Mouse (Mus musculus) neural tube, embryonic 14.5 days (tissue): Measurements from ENCODE around the gene Vps4a. TPM values are rescaled to one million over a fixed set of nuclear protein-coding genes. Genes with fewer than 3 reads are reported as not detected.

ENCODE experiments used
- ATAC-seq: fragments of 200-750 bp; cut with Nextera tagmentation; 2 replicates; pipeline ENCODE4 v1.8.0; 2017; ENCODE audit warnings: low read depth, mild to moderate bottlenecking, moderate TSS enrichment, moderate library complexity
- H3K27ac ChIP-seq: fragments of 300-500 bp; sonication (generic); 2 replicates; pipeline ENCODE4 v1.5.1; 2014; ENCODE audit warnings: low read depth, mild to moderate bottlenecking, control low read depth, low read length, moderate library complexity, mixed read lengths
- H3K27me3 ChIP-seq: fragments of 300-500 bp; sonication (generic); 2 replicates; pipeline ENCODE4 v1.6.1; 2014; ENCODE audit warnings: low read length; ENCODE audit not compliant: control insufficient read depth, insufficient read depth
- H3K36me3 ChIP-seq: fragments of 300-500 bp; sonication (generic); 2 replicates; pipeline ENCODE4 v1.6.1; 2014; ENCODE audit warnings: low read length, mixed read lengths; ENCODE audit not compliant: control insufficient read depth, insufficient read depth
- H3K4me1 ChIP-seq: fragments of 300-500 bp; sonication (generic); 2 replicates; pipeline ENCODE4 v1.6.1; 2014; ENCODE audit warnings: low read length; ENCODE audit not compliant: control insufficient read depth, insufficient read depth
- H3K4me2 ChIP-seq: fragments of 300-500 bp; sonication (generic); 2 replicates; pipeline ENCODE4 v1.6.1; 2014; ENCODE audit warnings: mild to moderate bottlenecking, low read depth, low read length, control low read depth
- H3K4me3 ChIP-seq: fragments of 300-500 bp; sonication (generic); 2 replicates; pipeline ENCODE4 v1.5.1; 2014; ENCODE audit warnings: low read depth, low read length, control low read depth, mixed read lengths
- H3K9ac ChIP-seq: fragments of 300-500 bp; sonication (generic); replicated peaks from 2 replicates; pipeline ENCODE4 v1.6.1; 2014; ENCODE audit warnings: low read depth, mild to moderate bottlenecking, control low read depth, low read length, mixed read lengths
- H3K9me3 ChIP-seq: fragments of 300-500 bp; sonication (generic); 2 replicates; pipeline ENCODE4 v1.6.1; 2016; ENCODE audit warnings: low read length; ENCODE audit not compliant: control insufficient read depth
- WGBS: fragments of 180-500 bp; shearing (Covaris S2); extraction: QIAGEN DNeasy Blood & Tissue Kit; methylation state at CpG from one replicate; pipeline ENCODE4 v1.1.7; 2014; 5-methylcytosine and 5-hydroxymethylcytosine counted together
- polyA plus RNA-seq: library from polyadenylated mRNA; unstranded; fragments of >200 nt; fragmentation: Nextera tagmentation; extraction: Ambion mirVana; gene quantifications from 2 replicates; pipeline ENCODE4 v1.2.1, GENCODE M21; 2014

Vps4a gene
- polyA plus RNA-seq, 1 experiment from 2014 or later: 155 TPM

DNA sequence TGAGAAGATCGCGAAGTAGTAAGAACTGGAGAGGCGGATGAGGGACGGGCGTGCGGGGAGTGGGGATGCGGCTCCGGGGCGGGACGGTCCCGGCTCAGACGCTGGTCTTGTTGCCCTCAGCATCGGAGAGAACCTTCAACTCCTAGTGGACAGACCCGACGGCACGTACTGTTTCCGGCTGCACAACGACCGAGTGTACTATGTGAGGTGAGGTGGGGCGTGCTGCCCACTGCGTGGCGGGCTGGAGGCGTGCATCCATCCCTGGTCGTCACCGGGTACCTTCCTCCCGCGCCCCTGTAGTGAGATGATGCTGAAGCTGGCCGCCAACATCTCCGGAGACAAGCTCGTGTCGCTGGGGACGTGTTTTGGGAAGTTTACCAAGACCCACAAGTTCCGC, 25.9 kb downstream of the Vps4a start:
- H3K27me3 ChIP-seq: 0 out of 2 replicates have a peak, but pooled peaks cover 3% of the 10 kb centered on the region
- peaks cover 15% of the 10 kb centered on the region for H3K4me1 ChIP-seq
- H3K9ac ChIP-seq: peak overlapping the region; percentile 62
- no peaks in the 10 kb centered on the region for H3K9me3 ChIP-seq
- WGBS: 1% methylated on average over 33 of the region's 33 CpGs
- H3K36me3 ChIP-seq: peaks cover 25% of the 10 kb centered on the region
- peak; percentile 76 for ATAC-seq
- peak overlapping the region; percentile 98 for H3K4me2 ChIP-seq
- H3K4me3 ChIP-seq: peak overlapping the region; percentile 97
- no peak overlapping the region for H3K27ac ChIP-seq

DNA sequence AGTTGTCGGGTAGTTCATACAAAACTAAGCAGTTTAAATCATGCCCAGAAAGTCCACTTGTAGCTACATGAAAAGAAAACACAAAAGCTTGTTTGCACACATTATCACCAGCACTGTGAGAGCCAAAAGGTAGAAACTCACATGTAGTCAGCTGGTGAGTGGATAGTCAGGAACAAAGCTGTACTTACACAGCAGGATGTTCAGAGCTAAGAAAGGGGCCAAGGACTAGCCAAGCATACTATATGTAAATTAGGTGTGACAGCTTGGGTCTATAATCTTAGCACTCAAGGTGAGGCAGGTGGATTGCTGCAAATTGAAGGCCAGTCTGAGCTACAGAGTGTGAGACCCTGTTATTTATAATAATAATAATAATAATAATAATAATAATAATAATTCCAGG, 31.6 kb downstream of the Vps4a start:
- ATAC-seq: no peak
- H3K27me3 ChIP-seq: no peaks in the 10 kb centered on the region
- 95% methylated on average over 1 of the region's 1 CpGs for WGBS
- no peak overlapping the region for H3K4me3 ChIP-seq
- no peak overlapping the region for H3K27ac ChIP-seq
- peaks cover 5% of the 10 kb centered on the region for H3K4me1 ChIP-seq
- no peak overlapping the region for H3K4me2 ChIP-seq
- H3K9ac ChIP-seq: no peak overlapping the region
- peaks cover 15% of the 10 kb centered on the region for H3K36me3 ChIP-seq
- no peaks in the 10 kb centered on the region for H3K9me3 ChIP-seq

DNA sequence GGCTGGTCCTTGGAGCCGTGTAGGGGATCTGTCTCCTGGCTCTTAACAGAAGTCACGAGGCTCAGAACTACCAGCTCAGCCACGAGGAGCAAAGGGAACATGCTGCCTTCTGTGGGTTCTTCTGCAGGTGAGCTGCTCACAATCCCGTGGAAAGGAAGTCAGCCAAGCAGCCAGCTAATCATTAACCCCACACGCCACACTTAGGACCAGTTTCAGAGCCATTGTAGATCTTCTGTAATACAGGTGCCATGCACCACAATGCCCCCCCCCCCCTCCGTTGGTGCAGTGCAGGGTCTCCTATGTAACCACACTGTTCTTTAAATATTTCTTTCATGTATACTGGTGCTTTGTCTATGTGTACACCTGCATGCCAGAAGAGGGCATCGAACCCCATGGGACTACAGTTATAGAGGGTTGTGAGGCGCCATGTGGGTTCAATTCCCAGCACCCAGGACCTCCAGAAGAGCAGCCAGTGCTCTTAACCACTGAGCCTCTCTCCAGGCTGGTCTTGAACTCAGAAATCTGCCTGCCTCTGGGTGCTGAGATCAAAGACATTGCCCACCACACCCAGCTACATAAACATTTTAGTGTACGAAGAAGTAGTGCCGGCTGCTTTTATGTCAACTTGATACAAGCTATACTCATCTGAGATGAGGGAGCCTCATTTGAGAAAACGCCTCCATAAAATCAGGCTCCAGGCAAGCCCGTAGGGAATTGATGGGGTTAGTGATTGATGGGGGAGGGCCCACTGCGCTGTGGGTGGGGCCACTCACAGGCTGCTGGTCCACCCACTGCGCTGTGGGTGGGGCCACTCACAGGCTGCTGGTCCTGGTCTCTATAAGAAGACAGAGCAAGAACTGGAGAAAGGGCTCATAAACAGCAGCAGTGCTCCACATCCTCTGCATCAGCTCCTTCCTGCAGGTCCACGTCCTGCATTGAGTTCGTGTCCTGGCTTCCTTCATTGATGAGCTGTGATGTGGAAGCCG, 34.8 kb downstream of the Vps4a start, which contains the start of gene Tmed6:
Tmed6 (minus strand) TSS at position 134 of the 986 bp plus-strand sequence.
- Histone ChIP-seq H3K27ac (no peak within 1 kb of the TSS), H3K4me2 (no peak within 1 kb of the TSS), H3K9ac (no peak within 1 kb of the TSS), H3K36me3 (0 out of 2 replicates have a peak, but pooled peaks cover 6% of the 10 kb centered on the region), H3K4me1 (no peaks in the 10 kb centered on the region), H3K4me3 (no peak within 1 kb of the TSS), H3K9me3 (no peaks in the 10 kb centered on the region), H3K27me3 (no peaks in the 10 kb centered on the region)
- ATAC-seq: no peak
- WGBS: 61% methylated on average over 17 of the region's 17 CpGs

DNA sequence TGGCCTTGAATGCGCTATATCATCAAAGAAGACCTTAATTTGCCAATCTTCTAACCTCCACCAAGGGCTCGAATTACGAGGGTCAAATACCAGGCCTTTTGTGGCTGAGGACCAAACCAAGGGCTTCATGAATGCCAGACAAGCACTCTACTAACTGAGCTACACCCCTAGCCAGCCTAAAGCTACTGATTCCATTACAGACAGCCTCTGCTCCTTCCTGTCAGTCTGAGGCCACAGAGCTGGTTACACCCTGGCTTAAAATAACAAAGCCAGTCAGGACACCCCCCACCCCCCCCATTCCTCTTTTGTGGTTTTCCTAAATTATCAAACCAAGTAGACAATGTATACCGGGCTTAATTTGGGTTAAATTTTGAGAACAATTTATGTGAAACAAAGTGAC, 42.7 kb downstream of the Vps4a start:
- H3K9me3 ChIP-seq: no peaks in the 10 kb centered on the region
- no peaks in the 10 kb centered on the region for H3K4me1 ChIP-seq
- H3K27ac ChIP-seq: no peak overlapping the region
- H3K27me3 ChIP-seq: no peaks in the 10 kb centered on the region
- no peak overlapping the region for H3K9ac ChIP-seq
- ATAC-seq: no peak
- H3K4me3 ChIP-seq: no peak overlapping the region
- H3K36me3 ChIP-seq: peaks cover 37% of the 10 kb centered on the region
- H3K4me2 ChIP-seq: no peak overlapping the region
- 86% methylated on average over 4 of the region's 4 CpGs for WGBS

DNA sequence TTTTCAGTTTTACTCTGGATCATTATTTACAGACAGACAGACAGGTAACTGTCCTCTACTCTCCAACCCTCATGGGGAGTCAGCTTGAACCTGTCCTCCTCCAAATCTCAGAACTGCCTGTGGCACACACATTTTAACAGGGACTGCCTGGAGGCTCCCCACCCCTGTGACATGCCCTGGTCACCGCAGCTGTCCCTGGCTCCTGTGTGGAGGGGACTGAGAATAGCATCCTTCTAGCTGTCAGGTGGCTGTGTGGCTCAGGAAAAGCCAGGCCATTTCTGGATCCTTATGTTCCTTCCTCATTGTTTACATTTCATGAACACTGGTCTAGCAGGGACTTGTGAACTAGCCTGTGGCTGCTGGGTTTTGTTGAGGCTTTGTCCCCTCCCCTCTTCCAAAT, 43.1 kb downstream of the Vps4a start:
- Histone ChIP-seq H3K9me3 (no peaks in the 10 kb centered on the region), H3K36me3 (peaks cover 39% of the 10 kb centered on the region), H3K27ac (no peak overlapping the region)

GRCm38 (mm10) chr8:107076239-107076888, 45.3 kb downstream of the Vps4a start:
- 94% methylated on average over 7 of the region's 7 CpGs for WGBS
- H3K4me3 ChIP-seq: no peak overlapping the region
- no peaks in the 10 kb centered on the region for H3K27me3 ChIP-seq

More for the DNA sequence above, 43.1 kb downstream of the Vps4a start:
- WGBS: 91% methylated on average over 1 of the region's 1 CpGs
- no peak overlapping the region for H3K9ac ChIP-seq
- H3K27me3 ChIP-seq: no peaks in the 10 kb centered on the region
- no peak for ATAC-seq
- no peaks in the 10 kb centered on the region for H3K4me1 ChIP-seq
- no peak overlapping the region for H3K4me3 ChIP-seq
- no peak overlapping the region for H3K4me2 ChIP-seq

DNA sequence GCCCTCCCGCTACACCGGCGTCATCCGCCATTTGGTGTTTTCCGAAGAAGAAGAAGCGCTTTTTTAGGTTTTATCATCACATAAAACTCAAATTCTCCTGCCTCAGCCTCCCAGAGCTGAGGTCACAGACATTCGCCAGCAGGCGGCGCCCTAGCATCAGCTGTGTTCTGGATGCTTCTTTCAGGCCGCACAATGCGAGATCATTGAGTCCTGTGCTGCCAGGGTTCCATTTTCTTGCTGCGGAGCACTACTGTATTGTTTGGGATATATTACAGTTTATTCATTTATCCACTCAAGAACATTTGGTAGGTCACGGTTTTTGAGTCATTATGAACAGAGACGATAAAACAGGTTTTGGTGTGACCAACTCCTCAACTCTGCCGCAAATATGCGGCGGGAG, 54.3 kb downstream of the Vps4a start:
- Histone ChIP-seq H3K36me3 (peaks cover 26% of the 10 kb centered on the region), H3K9ac (no peak overlapping the region)
- WGBS: 96% methylated on average over 17 of the region's 17 CpGs

More at GRCm38 (mm10) chr8:107076239-107076888, 45.3 kb downstream of the Vps4a start:
- Histone ChIP-seq H3K4me1 (no peaks in the 10 kb centered on the region), H3K9me3 (no peaks in the 10 kb centered on the region), H3K4me2 (no peak overlapping the region), H3K9ac (no peak overlapping the region), H3K36me3 (peaks cover 53% of the 10 kb centered on the region), H3K27ac (no peak overlapping the region)
- no peak for ATAC-seq

GRCm38 (mm10) chr8:107086018-107086417, 55.0 kb downstream of the Vps4a start:
- Histone ChIP-seq H3K36me3 (peaks cover 25% of the 10 kb centered on the region), H3K4me3 (no peak overlapping the region), H3K27me3 (no peaks in the 10 kb centered on the region), H3K4me1 (no peaks in the 10 kb centered on the region), H3K27ac (no peak overlapping the region), H3K9ac (no peak overlapping the region), H3K4me2 (no peak overlapping the region), H3K9me3 (no peaks in the 10 kb centered on the region)
- ATAC-seq: no peak
- WGBS: 98% methylated on average over 5 of the region's 5 CpGs

More for the DNA sequence above, 54.3 kb downstream of the Vps4a start:
- H3K4me3 ChIP-seq: no peak overlapping the region
- H3K4me2 ChIP-seq: no peak overlapping the region
- no peak overlapping the region for H3K27ac ChIP-seq
- H3K27me3 ChIP-seq: no peaks in the 10 kb centered on the region
- H3K4me1 ChIP-seq: no peaks in the 10 kb centered on the region
- H3K9me3 ChIP-seq: no peaks in the 10 kb centered on the region
- no peak for ATAC-seq
